Mouse (Mus musculus) hindbrain, postnatal 0 days (tissue): ENCODE measurements around the gene Tmem200a. TPM values are rescaled to one million over a fixed set of nuclear protein-coding genes. Genes with fewer than 3 reads are reported as not detected.

Experiments used
- ATAC-seq: fragments of 200-750 bp; cut with Nextera tagmentation; 2 replicates; pipeline ENCODE4 v1.8.0; 2017; ENCODE audit warnings: mild to moderate bottlenecking, moderate TSS enrichment, moderate library complexity
- DNase-seq: peaks from one replicate; pipeline ENCODE4 v3.0.0-alpha.2; 2015; ENCODE audit warnings: low spot score
- H3K27ac ChIP-seq: fragments of 300-500 bp; sonication (generic); 2 replicates; pipeline ENCODE4 v1.5.1; 2014; ENCODE audit warnings: mild to moderate bottlenecking
- H3K27me3 ChIP-seq: fragments of 300-500 bp; sonication (generic); 2 replicates; pipeline ENCODE4 v1.6.1; 2014; ENCODE audit warnings: low read length, mixed read lengths; ENCODE audit not compliant: insufficient read depth
- H3K36me3 ChIP-seq: fragments of 300-500 bp; sonication (generic); 2 replicates; pipeline ENCODE4 v1.6.1; 2014; ENCODE audit warnings: low read length, mixed read lengths; ENCODE audit not compliant: insufficient read depth
- H3K4me1 ChIP-seq: fragments of 300-500 bp; sonication (generic); 2 replicates; pipeline ENCODE4 v1.6.1; 2014; ENCODE audit warnings: antibody characterized with exemption, low read length, mixed read lengths; ENCODE audit not compliant: insufficient read depth
- H3K4me2 ChIP-seq: fragments of 300-500 bp; sonication (generic); 2 replicates; pipeline ENCODE4 v1.6.1; 2014; ENCODE audit warnings: low read depth, mild to moderate bottlenecking, low read length, moderate library complexity, mixed read lengths
- H3K4me3 ChIP-seq: fragments of 300-500 bp; sonication (generic); 2 replicates; pipeline ENCODE4 v1.5.1; 2014; ENCODE audit warnings: low read length
- H3K9ac ChIP-seq: fragments of 300-500 bp; sonication (generic); replicated peaks from 2 replicates; pipeline ENCODE4 v1.6.1; 2014; ENCODE audit warnings: mild to moderate bottlenecking, low read length, moderate library complexity, mixed read lengths
- H3K9me3 ChIP-seq: fragments of 300-500 bp; sonication (generic); 2 replicates; pipeline ENCODE4 v1.6.1; 2016; ENCODE audit warnings: low read length, mixed read lengths
- CTCF ChIP-seq: IDR thresholded peaks from 2 replicates; pipeline ENCODE4 v1.5.1; 2016; ENCODE audit warnings: antibody characterized with exemption, control low read depth, low read depth
- WGBS: fragments of 180-500 bp; shearing (Covaris S2); extraction: QIAGEN DNeasy Blood & Tissue Kit; methylation state at CpG from one replicate; pipeline ENCODE4 v1.1.7; 2014; 5-methylcytosine and 5-hydroxymethylcytosine counted together
- polyA plus RNA-seq: library from polyadenylated mRNA; unstranded; fragments of >200 nt; fragmentation: Nextera tagmentation; extraction: Ambion mirVana; gene quantifications from 2 replicates; pipeline ENCODE4 v1.2.1, GENCODE M21; 2015
- total RNA-seq: library from RNA; depleted of rRNA; stranded (reverse); fragments of >200 nt; gene quantifications from 2 replicates; pipeline ENCODE4 v1.2.3, GENCODE M21; 2014

Tmem200a gene
- total and polyA plus RNA-seq, 2 experiments from 2014 or later = 15.6 to 56.0 TPM

GRCm38 (mm10) chr10:26034931-26035330 lies 43.9 kb downstream of the Tmem200a start:
- WGBS = 69% methylated on average over 5 of the region's 5 CpGs
- ATAC-seq (peak; percentile 64), DNase-seq (peak; percentile 27)
- Histone ChIP-seq H3K9me3 (no peaks in the 10 kb centered on the region), H3K36me3 (no peaks in the 10 kb centered on the region), H3K4me1 (no peaks in the 10 kb centered on the region), H3K4me3 (no peak overlapping the region), H3K27me3 (no peaks in the 10 kb centered on the region), H3K4me2 (no peak overlapping the region), H3K9ac (no peak overlapping the region), H3K27ac (no peak overlapping the region)
- TF ChIP-seq CTCF = no peak

DNA sequence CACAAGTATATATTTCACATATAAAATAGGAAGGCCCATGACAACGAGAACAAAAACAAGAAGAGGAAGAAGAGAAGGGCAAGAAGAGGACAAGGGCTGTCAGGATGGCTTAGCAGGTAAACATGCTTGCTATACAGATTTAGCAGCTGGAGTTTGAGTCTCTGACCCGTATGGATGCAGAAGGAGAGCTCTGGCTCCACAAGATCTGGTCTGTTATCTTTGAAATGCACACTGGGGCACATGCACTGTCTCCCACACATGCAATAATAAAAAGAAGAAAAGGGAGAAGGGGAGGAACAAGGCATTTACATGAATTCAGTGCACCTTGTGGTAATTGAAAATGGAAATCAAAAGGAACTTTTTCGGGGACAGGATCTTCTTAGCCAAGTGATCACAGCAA lies 60.1 kb downstream of the Tmem200a start:
- no peak overlapping the region for H3K27ac ChIP-seq
- H3K4me3 ChIP-seq = no peak overlapping the region
- WGBS = 77% methylated on average over 3 of the region's 3 CpGs
- no peak for ATAC-seq
- no peak overlapping the region for H3K4me2 ChIP-seq
- no peaks in the 10 kb centered on the region for H3K9me3 ChIP-seq
- H3K36me3 ChIP-seq = no peaks in the 10 kb centered on the region
- no peak for TF ChIP-seq CTCF
- no peak for DNase-seq
- H3K9ac ChIP-seq = no peak overlapping the region
- no peaks in the 10 kb centered on the region for H3K4me1 ChIP-seq
- no peaks in the 10 kb centered on the region for H3K27me3 ChIP-seq

- Histone ChIP-seq H3K4me1 (no peaks in the 10 kb centered on the region), H3K36me3 (no peaks in the 10 kb centered on the region), H3K27me3 (no peaks in the 10 kb centered on the region), H3K9ac (no peak overlapping the region), H3K9me3 (no peaks in the 10 kb centered on the region), H3K4me2 (no peak overlapping the region), H3K27ac (no peak overlapping the region), H3K4me3 (no peak overlapping the region)
- 58% methylated on average over 1 of the region's 1 CpGs for WGBS
- DNase-seq (no peak), ATAC-seq (no peak)
- TF ChIP-seq CTCF = no peak
Observed at GRCm38 (mm10) chr10:26014298-26014697, 64.6 kb downstream of the Tmem200a start.

DNA sequence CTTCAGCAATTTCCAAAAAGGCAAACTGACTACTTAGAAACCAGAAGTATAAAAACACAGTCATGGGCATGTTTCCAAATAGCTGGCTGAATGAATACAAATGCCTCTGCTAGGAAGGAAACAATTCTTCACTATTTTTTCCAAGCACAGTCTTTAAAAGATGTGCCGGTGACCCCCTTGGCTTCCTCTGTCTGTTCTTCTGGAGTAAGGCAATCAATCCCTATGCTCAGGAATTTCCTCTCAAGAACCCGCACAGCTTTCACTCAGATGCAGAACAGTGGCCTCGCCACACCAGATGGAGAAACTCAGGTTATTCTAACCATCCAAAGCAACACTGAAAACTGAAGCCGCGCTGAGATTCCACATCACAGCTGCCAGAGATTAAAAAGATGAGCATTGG lies 69.9 kb downstream of the Tmem200a start:
- no peaks in the 10 kb centered on the region for H3K4me1 ChIP-seq
- H3K36me3 ChIP-seq = no peaks in the 10 kb centered on the region
- H3K4me2 ChIP-seq = no peak overlapping the region
- DNase-seq (peak; percentile 12), ATAC-seq (no peak)
- WGBS = 53% methylated on average over 5 of the region's 5 CpGs
- no peak overlapping the region for H3K4me3 ChIP-seq
- TF ChIP-seq CTCF = no peak
- H3K9ac ChIP-seq = no peak overlapping the region
- H3K27ac ChIP-seq = no peak overlapping the region
- H3K27me3 ChIP-seq = no peaks in the 10 kb centered on the region
- no peaks in the 10 kb centered on the region for H3K9me3 ChIP-seq

GRCm38 (mm10) chr10:26005471-26005870 lies 73.4 kb downstream of the Tmem200a start:
- Histone ChIP-seq H3K9ac (no peak overlapping the region), H3K4me2 (no peak overlapping the region), H3K9me3 (no peaks in the 10 kb centered on the region), H3K36me3 (no peaks in the 10 kb centered on the region), H3K4me1 (no peaks in the 10 kb centered on the region), H3K27ac (no peak overlapping the region), H3K27me3 (no peaks in the 10 kb centered on the region), H3K4me3 (no peak overlapping the region)
- 79% methylated on average over 6 of the region's 6 CpGs for WGBS
- no peak for ATAC-seq
- no peak for DNase-seq
- TF ChIP-seq CTCF = no peak

- WGBS = 90% methylated on average over 2 of the region's 2 CpGs
- Histone ChIP-seq H3K9ac (no peak overlapping the region), H3K36me3 (no peaks in the 10 kb centered on the region), H3K9me3 (no peaks in the 10 kb centered on the region), H3K27me3 (no peaks in the 10 kb centered on the region), H3K4me2 (no peak overlapping the region), H3K4me3 (no peak overlapping the region), H3K4me1 (0 out of 2 replicates have a peak, but pooled peaks cover 3% of the 10 kb centered on the region), H3K27ac (no peak overlapping the region)
- DNase-seq = no peak
- no peak for ATAC-seq
- no peak for TF ChIP-seq CTCF
Observed at GRCm38 (mm10) chr10:26000893-26001292, 78.0 kb downstream of the Tmem200a start.

GRCm38 (mm10) chr10:25999291-25999930 lies 79.4 kb downstream of the Tmem200a start:
- Histone ChIP-seq H3K27me3 (no peaks in the 10 kb centered on the region), H3K4me3 (no peak overlapping the region), H3K36me3 (no peaks in the 10 kb centered on the region), H3K9me3 (no peaks in the 10 kb centered on the region), H3K27ac (no peak overlapping the region), H3K4me1 (0 out of 2 replicates have a peak, but pooled peaks cover 3% of the 10 kb centered on the region), H3K4me2 (no peak overlapping the region), H3K9ac (no peak overlapping the region)
- DNase-seq = peak; percentile 39
- no peak for TF ChIP-seq CTCF
- peak; percentile 29; the same call in 1 of the 2 replicates for ATAC-seq
- WGBS = 67% methylated on average over 5 of the region's 5 CpGs
